Mouse (Mus musculus) retina, adult 2 months (tissue): ENCODE data around the gene A530064D06Rik.
A peak's percentile ranks its signal among the peaks of the same experiment; 100 is the strongest.
"Not testable (repeated sequence)": the region's sequence is repeated elsewhere in the genome, so short reads cannot be mapped to it uniquely, and the experiment has no call there.

Experiments used
- DNase-seq: peaks from one replicate; pipeline ENCODE4 v3.0.0-alpha.2; 2012; ENCODE audit warnings: low read depth, low spot score

The A530064D06Rik gene

DNA sequence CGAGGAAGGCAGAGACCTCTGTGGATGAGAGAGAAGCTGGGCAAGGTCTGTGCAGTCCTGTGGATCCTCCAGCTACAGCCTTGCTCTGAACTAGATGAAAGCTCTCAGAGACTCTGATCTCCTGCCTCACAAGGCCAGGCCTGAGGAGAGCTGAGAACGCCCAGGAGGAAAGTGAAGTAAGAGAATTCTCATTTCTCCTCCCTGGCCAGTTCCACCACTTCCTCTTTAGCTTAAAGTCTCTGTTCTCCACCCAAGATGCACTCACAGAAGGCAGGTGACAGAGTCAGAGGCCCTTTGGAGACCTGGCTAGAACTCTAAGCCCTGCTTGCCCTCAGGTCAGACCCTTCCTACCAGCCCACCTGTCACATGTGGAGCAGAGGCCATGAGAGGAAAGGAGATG lies at the start of gene A530064D06Rik:
Gene A530064D06Rik, minus strand, starts transcription at position 173 of the 400 bp plus-strand sequence.
- not testable (repeated sequence) for DNase-seq

DNA sequence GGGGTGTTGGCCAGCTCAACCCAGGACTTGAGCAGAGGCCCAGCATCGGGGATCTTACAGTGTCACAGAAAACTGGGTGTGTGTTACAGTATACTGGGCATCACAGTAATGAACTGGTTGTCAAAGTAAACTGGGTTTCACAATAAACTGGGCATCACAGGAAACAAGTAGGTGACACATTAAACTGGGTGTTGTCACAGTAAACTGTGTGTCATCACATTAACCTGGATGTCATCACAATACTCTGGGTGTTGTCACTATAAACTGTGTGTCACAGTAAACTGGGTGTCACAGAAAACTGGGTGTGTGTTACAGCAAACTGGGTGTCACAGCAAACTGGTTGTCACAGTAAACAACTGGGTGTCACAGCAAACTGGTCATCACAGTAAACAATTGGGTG lies 48.4 kb upstream of the A530064D06Rik start:
- DNase-seq: no peak

DNA sequence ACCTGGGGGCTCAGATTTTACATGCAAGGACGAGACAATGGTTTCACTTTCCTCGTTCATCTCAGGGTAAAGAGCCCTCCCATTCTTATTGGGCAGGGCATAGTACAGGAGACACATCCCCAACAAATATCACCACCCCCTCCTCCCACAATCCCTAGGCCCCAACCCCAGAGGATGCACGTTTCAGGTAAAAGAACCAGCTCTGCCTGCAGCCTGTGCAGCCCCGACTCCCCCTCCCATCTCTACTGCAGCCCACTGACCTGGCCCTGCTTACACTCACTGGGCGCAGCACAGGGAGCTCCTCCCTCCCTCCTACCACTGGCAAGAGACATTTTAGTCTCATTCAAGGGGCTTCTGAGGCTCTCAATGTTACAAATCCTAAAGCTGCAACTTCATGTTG lies 46.4 kb upstream of the A530064D06Rik start:
- DNase-seq: no peak

DNA sequence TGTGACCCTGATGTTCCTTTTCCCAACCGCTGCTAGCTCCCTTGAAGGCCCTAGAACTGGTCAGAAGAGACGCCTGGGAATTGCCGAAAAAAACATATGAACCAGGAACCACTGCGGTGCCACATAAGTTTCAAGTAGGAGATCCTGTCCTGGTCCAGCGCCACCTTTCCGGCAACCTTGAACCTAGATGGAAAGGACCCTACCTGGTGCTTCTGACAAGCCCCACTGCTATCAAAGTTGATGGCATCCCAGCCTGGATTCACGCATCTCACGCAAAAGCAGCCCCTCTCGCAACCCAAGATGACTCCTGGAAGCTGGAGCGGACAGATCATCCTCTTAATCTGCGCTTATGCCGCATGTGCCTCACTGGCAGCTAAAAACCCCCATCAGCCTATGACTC lies 45.5 kb upstream of the A530064D06Rik start:
- DNase-seq: no peak

DNA sequence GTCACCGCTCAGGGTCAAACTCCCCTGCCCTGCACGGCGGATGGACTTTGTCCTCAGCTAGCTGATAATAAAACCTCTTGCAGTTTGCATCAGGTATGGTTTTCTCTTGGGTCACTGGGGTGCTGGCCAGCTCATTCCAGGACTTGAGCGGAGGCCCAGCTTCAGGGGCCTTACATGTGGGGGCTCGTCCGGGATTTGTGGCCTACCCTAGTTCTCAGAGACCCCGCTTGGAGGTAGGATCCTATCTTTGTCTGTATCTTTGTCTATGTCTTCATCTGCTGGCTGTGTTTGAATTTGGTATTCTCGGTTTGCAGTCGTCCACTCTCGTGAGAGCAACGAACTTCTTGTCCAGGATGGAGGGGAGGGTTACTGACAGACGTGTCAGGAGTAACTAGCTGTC lies 36.0 kb upstream of the A530064D06Rik start:
- no peak for DNase-seq

DNA sequence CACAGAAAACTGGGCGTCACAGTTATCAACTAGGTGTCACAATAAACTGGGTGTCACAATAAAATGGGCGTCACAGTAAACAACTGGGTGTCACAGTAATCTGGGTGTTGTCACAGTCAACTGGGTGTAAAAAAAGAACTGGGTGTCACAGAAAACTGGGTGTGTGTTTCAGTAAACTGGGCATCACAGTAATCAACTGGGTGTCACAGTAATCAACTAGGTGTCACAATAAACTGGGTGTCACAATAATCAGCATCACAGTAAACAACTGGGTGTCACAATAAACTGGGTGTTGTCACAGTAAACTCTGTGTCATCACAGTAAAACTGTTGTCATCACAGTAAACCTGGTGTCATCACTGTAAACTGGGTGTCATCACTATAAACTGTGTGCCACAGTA lies 25.3 kb upstream of the A530064D06Rik start:
- no peak for DNase-seq

DNA sequence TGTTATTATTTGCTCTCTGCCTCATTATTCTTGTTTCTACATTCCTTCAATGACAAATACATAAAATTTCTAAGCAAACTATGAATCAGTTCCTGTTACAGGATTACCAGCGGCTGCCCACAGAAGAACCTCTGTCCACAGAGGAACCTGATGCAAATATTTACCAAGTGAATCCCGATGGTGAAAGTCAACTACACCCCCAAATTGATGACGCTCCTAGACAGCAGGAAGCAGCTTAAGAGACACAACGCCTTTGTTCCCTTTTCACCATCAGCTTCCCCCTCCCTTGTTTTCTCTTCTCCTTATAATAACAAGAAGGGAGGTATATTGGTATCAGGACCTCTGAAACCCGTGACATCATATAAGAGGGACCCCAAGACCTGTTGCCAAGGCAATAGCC lies 18.2 kb upstream of the A530064D06Rik start:
- no peak for DNase-seq

DNA sequence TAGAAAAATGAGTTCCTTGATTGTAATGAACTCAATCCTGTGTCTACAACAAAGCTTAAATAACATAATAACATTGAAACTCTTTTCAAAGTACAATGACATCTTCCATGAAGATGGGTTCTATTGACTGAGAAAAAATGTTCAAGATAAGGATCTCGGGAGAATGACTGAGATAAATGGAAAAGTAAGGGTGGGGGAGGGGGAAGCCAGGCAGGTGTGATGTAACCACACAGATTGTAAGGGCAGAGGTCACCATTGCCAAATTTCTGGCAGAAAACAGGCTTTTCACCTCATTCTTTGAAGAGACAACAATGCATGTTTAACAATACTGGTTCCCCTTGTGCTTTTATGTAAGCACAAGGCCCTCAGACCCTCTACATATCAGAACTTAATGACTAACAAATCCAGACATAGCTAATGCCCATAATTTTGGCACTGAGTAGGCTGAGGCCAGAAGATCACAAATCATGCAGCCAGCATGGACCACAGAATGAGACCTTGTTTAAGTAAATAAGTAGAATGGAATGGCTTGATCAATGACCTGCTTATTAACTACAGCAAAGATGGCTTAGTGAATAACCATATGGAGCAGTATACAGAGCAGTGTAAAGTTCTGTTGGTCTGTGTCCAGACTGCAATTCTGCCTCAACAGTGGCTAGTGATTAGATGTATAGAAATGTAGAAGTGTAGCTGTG lies 9.5 kb downstream of the A530064D06Rik start:
- no peak for DNase-seq

DNA sequence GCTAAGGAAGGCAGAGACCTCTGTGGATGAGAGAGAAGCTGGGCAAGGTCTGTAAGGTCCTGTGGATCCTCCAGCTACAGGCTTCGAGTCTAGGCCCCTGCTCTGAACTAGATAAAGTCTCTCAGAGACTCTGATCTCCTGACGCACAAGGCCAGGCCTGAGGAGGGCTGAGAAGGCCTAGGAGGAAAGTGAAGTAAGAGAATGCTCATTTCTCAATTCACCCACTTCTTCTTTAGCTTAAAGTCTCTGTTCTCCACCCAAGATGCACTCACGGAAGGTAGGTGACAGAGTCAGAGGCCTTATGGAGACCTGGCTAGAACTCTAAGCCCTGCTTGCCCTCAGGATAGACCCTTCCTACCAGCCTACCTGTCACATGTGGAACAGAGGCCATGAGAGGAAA lies 21.0 kb downstream of the A530064D06Rik start, which contains the start of gene 9830107B12Rik:
Gene 9830107B12Rik, minus strand, starts transcription at position 149 of the 400 bp plus-strand sequence.
- DNase-seq: no peak

DNA sequence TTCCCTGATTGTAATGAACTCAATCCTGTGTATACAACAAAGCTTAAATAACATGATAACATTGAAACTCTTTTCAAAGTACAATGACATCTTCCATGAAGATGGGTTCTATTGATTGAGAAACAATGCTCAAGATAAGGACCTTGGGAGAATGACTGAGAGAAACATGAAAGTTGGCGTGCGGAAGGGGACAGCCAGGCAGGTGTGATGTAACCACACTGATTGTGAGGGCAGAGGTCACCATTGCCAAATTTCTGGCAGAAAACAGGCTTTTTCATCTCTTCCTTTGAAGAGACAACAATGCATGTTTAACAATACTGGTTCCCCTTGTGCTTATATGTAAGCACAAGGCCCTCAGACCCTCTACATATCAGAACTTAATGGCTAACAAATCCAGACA lies 34.3 kb downstream of the A530064D06Rik start:
- no peak for DNase-seq

DNA sequence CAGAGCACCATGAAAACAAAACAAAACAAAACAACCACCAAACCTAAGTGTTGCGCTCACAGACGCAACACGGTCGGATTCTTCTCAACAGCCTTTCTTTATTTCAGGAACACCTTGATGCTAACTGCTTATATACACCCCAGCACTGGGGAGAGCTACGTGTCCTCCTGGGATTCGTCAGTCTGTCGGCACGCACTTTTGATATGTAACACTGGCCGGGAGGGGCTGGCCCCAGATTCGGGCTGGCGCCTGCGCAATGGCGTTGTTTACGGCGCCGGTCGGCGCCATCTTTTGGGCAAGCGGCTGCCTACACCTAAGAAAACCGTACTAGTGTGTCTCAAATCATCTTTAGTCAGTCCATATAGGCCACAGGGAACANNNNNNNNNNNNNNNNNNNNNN lies 46.6 kb downstream of the A530064D06Rik start:
- no peak for DNase-seq

DNA sequence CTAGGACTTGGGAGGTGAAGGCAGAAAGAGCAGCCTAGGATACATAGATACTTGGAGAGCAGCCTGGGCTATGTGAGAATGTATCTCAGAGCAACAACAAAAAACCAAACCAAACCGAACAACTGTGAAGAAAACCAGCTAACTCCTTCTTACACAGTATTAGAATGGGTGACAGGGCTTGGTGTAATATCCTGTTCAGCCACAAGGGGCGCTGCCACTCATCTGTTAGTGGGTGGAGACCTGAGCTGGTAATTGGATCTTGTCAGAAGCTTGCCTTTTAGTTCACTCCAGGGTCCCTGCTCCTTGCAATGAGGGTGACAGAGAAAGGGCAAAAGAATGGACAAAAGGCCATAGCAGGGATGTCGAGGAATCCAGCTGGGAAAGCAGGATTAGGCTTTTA lies 47.4 kb downstream of the A530064D06Rik start:
- DNase-seq: peak; percentile 68

DNA sequence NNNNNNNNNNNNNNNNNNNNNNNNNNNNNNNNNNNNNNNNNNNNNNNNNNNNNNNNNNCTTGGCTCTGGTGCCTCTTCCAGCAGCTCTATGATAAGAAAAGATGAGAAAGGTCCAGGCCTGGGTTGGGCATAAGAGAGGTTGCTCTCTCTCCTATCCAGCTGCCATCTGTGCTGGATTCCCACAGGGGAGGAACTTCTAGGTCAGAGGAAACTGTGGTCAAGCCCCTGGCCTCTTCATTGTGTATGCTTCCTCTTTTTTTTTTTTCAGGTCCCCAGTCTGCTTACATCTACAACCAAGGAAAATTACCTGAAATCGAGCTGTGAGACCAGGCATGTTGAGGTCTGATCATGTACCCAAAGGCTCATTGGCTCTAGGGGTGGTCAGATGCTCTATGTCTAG lies 48.5 kb downstream of the A530064D06Rik start:
- DNase-seq: no peak

DNA sequence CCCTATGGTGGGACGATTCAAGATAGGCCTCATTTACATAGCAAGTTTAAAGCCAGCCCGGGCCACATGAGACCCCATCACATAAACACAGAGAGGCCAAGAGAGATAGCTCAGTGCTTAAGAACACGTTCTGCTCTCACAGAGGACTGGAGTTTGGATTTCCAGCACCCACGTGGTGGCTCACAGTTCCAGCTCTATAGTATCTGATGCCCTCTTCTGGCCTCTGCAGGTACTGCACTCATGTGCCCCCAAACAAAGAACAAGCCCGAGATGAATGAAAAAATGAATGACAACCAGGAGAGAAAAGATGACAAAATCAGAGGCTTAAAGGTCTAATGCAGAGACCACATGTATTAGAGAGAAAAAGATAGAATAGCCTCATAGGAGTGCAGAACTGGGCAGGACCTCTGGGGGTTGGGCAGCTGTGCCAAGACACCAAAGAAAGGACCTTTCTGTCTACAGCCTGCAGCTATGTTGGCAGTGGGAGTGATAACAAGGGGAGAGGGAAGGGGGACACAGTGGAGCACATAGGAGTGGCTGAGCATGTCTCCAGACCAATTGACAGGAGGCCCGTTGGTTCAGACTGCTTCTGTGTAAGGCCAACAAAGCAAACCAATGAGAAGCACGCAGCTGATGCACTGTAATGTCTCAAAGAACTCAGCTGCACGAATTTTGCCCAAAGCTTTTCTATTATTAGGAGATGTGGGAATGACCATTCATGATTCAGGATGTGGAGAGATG lies 56.4 kb downstream of the A530064D06Rik start:
- no peak for DNase-seq

DNA sequence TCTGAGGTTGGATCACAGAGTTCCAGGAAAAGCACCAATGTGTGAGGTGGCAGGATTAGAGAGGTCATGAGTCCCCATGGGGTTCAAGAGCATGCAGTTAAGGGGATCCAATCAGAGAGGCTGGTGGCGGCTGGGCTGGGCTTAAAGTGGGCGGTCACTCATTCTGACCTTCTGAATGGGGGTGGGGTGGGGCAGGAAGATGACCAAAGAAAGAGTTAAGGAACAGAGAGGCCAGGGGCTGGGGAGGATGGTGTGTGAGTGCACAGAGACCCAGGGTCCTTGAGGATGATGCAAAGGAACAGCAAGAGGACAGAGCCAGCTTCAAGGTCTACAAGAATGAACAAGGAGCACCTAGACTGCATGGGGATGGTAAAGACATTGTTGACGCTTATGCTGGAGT lies 58.6 kb downstream of the A530064D06Rik start:
- DNase-seq: no peak

DNA sequence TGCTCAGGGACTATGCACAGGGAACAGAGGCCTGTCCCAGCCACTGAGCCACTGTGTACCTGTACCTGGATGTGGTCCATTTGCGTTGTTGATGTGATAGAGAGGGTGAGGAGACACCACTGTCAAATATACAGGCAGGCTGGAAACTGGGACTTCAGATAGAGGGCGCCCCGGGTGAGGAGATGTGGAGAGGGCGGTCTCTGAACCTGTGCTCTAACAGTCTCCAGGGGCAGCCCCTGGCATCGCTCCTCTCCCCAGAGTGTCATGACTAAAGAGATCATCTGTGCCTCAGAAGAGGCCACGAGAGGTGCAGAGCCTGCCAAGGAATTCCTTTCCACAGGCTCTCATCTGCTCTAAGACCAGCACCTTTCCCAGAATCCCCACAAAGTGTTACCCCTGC lies 59.2 kb downstream of the A530064D06Rik start:
- DNase-seq: no peak

DNA sequence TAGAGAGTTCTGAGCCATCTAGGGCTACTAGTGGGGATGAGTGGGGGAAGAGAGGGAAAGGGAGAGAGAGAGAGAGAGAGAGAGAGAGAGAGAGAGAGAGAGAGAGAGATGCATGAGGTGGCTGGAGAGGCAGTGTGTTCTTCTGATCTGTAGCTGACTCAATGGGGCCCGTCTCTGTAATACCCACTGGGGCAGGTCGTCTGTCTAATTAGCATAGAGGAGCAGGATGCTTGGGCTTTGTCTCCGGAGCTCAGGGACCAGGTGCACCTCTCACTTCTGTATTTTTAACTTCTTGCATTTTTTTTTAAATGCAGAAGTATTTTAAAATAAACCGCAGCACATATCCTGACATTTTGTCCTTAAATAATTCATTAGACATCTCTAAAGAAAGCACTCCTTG lies 59.7 kb downstream of the A530064D06Rik start:
- DNase-seq: no peak

DNA sequence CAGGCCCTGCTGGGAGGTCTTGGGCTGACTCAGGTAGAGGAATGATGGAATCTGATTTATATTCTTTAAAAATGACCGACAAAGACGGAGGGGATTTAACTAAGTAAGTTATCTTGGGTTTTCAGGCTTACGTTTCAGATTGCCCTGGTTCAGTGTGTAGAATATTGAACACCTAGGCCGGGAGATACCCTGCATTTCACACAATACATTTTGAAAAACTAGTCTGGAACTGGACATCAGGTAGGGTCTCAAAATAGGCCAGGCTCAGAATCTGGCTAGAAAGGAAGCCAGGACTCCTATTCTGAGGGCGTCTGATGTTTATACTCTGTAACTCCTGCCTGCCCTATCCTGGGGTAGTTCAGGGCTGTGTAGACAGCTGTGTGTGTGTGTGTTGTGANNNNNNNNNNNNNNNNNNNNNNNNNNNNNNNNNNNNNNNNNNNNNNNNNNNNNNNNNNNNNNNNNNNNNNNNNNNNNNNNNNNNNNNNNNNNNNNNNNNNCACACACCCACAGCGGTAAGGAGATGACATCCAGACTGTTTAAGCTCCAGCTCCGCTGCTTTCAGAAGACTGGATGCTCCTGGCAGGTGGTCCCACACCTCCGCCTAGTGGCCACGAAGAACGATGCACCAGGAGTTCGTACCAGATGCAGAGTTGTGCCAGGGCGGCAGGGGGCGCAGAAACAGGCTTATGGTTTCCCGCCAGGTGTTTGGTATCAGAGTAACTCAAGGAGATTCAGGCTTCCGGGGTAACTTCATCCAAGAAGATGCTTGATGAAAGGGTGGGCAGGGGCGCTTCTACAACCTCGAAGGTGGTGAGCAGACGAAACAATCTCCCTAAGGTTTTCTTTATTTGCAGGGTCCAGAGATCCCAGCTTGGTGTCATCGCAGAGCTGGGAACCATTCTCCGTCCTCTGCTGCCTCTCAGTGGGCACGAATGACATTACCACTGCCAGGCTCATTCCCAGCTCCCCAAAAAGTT lies 66.3 kb downstream of the A530064D06Rik start:
- DNase-seq: peak; percentile 80

DNA sequence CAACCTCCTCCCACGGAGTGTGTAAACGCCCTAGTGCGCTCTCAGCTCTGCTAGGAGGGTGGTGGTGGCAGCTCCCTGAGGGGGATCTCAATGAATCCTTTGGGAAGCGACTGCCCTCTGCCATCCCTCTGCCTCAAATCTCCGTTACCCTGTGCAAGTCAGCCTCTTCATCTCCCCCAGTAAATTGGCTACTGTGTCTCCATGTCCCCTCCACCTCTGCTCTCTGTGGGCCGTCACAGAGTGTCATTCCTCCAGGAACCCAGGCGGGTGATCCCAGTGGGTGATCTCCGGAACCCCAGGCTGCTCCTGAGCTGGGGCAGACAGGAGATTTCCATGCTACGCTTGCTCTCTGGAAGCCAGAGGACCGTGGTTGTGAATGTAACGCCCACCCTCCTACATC lies 67.8 kb downstream of the A530064D06Rik start:
- DNase-seq: no peak
